Mouse (Mus musculus): Measurements from ENCODE around the gene Nrros. TPM values are rescaled to one million over a fixed set of nuclear protein-coding genes. Genes with fewer than 3 reads are reported as not detected.
A peak's percentile ranks its signal among the peaks of the same experiment; 100 is the strongest.

Nrros gene
- total and polyA plus RNA-seq, 2 experiments = 4.1 to 5.9 TPM

DNA sequence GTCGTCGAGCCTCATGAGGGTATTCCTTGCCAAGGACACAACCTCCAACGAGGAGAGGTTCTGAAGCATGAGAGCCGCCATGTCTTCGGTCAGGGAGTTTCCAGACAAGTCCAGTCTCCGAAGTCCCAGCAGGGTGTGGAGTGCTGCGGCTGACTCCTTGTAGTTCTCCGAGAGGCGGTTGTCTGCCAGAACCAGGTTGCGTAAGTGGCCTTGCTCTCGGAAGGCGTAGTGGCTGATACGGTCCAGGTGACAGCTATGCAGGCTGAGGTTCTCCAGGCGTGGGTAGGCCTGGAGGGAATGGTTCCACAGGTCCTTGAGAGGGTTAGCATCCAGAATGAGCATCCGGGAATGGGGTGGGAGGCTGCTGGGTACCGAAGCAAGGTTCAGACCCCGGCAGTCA lies 20.8 kb downstream of the Nrros start:
- no peaks in the 10 kb centered on the region for H3K27me3 ChIP-seq (ENCODE audit: control insufficient read depth, insufficient read depth, low read length)
- no peak for DNase-seq (ENCODE audit: extremely low read depth, low read depth, low spot score)
- 93% methylated on average over 17 of the region's 17 CpGs for WGBS
- H3K27ac ChIP-seq (replicated peaks; ENCODE audit: insufficient read depth, low read depth, low read length) = no peak overlapping the region
- H3K4me3 ChIP-seq (ENCODE audit: insufficient read depth, low read depth, low read length) = no peak overlapping the region
- peaks cover 2% of the 10 kb centered on the region; the same call in 1 of the 2 replicates for H3K36me3 ChIP-seq (ENCODE audit: control insufficient read depth, insufficient read depth, low read length)
- no peaks in the 10 kb centered on the region for H3K79me2 ChIP-seq (ENCODE audit: control insufficient read depth, insufficient read depth, low read length)
- H3K9ac ChIP-seq (ENCODE audit: low read depth, low read length) = no peak overlapping the region
- TF ChIP-seq POLR2A (IDR thresholded peaks at IDR 0.05; ENCODE audit: extremely low read depth, insufficient read depth, low read length) (no peak), CTCF (IDR thresholded peaks at IDR 0.05; ENCODE audit: low read depth, low read length) (no peak)
- H3K4me1 ChIP-seq (ENCODE audit: control insufficient read depth, insufficient read depth, low read length) = no peaks in the 10 kb centered on the region

DNA sequence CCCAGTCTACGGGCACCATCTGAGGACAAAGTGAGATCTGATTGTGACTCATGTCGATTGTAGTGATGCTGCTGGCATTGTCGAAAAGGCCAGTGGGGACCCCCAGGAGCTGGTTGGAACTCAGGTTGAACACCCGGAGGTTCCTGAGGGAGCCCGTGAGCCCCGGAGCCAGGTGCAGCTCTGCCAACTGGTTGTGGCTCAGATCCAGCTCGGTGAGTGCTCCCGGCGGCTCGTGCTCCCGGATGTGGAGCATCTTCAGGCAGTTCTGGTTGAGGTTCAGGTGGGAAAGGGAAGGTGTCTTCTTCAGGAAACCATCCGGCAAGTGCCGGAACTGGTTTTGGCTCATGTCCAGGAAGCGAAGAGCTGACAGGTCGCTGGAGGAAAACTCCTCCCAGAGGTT lies 21.6 kb downstream of the Nrros start:
- peaks cover 2% of the 10 kb centered on the region; the same call in 1 of the 2 replicates for H3K36me3 ChIP-seq (ENCODE audit: control insufficient read depth, insufficient read depth, low read length)
- TF ChIP-seq CTCF (IDR thresholded peaks at IDR 0.05; ENCODE audit: low read depth, low read length) = no peak
- TF ChIP-seq POLR2A (IDR thresholded peaks at IDR 0.05; ENCODE audit: extremely low read depth, insufficient read depth, low read length) = no peak
- no peak overlapping the region for H3K9ac ChIP-seq (ENCODE audit: low read depth, low read length)
- WGBS = 95% methylated on average over 15 of the region's 15 CpGs
- no peak for DNase-seq (ENCODE audit: extremely low read depth, low read depth, low spot score)
- no peak overlapping the region for H3K4me3 ChIP-seq (ENCODE audit: insufficient read depth, low read depth, low read length)
- no peaks in the 10 kb centered on the region for H3K4me1 ChIP-seq (ENCODE audit: control insufficient read depth, insufficient read depth, low read length)
- no peak overlapping the region for H3K27ac ChIP-seq (replicated peaks; ENCODE audit: insufficient read depth, low read depth, low read length)
- no peaks in the 10 kb centered on the region for H3K27me3 ChIP-seq (ENCODE audit: control insufficient read depth, insufficient read depth, low read length)
- no peaks in the 10 kb centered on the region for H3K79me2 ChIP-seq (ENCODE audit: control insufficient read depth, insufficient read depth, low read length)

DNA sequence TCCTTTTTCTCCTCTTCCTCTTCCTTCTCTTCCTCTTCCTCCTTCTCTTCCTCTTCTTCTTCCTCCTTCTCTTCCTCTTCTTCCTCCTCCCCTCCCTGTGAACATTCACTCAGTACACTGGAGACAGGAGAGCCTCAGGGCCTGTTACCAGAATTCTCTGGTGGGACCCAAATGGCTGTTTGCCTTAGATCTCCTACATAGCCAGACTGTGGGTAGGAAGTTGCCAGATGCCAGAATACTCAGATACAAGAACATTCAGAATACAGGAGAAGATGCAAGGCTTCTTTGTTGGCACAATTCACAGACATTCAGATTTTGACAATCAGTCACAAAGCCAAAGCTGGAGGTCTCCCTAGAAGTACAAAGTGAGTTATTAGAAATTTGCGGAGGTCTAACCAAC lies 26.4 kb downstream of the Nrros start:
- no peak overlapping the region for H3K4me3 ChIP-seq (ENCODE audit: insufficient read depth, low read depth, low read length)
- 97% methylated on average over 1 of the region's 1 CpGs for WGBS

DNA sequence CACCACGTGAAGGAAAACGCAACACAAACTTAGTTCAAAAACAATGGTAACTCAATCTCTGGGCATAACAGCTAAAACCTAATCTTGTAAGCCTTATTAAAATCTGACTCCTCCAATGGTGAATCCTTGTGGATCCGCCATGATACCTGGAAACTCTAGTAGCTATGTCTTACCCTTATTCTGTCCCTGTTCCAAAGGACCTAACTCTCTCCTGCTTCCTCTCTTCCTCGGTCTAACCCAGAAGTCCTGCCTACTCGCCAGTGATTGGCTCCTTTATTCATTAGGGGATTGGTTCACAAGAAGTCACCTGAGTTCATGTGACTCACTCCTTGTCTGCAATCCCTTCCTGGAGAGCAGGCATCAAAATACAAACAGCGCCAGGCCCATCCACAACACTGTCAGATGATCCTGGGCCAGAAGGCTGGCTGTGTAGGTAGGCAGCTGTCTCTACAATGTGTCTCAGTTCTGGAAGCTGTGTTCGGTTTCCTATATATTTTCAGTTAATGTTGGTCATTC lies 29.5 kb downstream of the Nrros start:
- no peaks in the 10 kb centered on the region; the same call in 1 of the 2 replicates for H3K4me1 ChIP-seq (ENCODE audit: control insufficient read depth, insufficient read depth, low read length)
- no peaks in the 10 kb centered on the region for H3K79me2 ChIP-seq (ENCODE audit: control insufficient read depth, insufficient read depth, low read length)
- H3K27me3 ChIP-seq (ENCODE audit: control insufficient read depth, insufficient read depth, low read length) = no peaks in the 10 kb centered on the region
- H3K9ac ChIP-seq (ENCODE audit: low read depth, low read length) = no peak overlapping the region
- no peak for DNase-seq (ENCODE audit: extremely low read depth, low read depth, low spot score)
- no peak for TF ChIP-seq POLR2A (IDR thresholded peaks at IDR 0.05; ENCODE audit: extremely low read depth, insufficient read depth, low read length)
- no peak for TF ChIP-seq CTCF (IDR thresholded peaks at IDR 0.05; ENCODE audit: low read depth, low read length)
- H3K27ac ChIP-seq (replicated peaks; ENCODE audit: insufficient read depth, low read depth, low read length) = no peak overlapping the region
- H3K36me3 ChIP-seq (ENCODE audit: control insufficient read depth, insufficient read depth, low read length) = no peaks in the 10 kb centered on the region
- H3K4me3 ChIP-seq (ENCODE audit: insufficient read depth, low read depth, low read length) = no peak overlapping the region
- WGBS = 88% methylated on average over 7 of the region's 7 CpGs

More for the DNA sequence above, 26.4 kb downstream of the Nrros start:
- Histone ChIP-seq H3K36me3 (ENCODE audit: control insufficient read depth, insufficient read depth, low read length) (peaks cover 2% of the 10 kb centered on the region; the same call in 1 of the 2 replicates), H3K4me1 (ENCODE audit: control insufficient read depth, insufficient read depth, low read length) (no peaks in the 10 kb centered on the region), H3K9ac (ENCODE audit: low read depth, low read length) (no peak overlapping the region), H3K27ac (replicated peaks; ENCODE audit: insufficient read depth, low read depth, low read length) (no peak overlapping the region), H3K79me2 (ENCODE audit: control insufficient read depth, insufficient read depth, low read length) (no peaks in the 10 kb centered on the region), H3K27me3 (ENCODE audit: control insufficient read depth, insufficient read depth, low read length) (no peaks in the 10 kb centered on the region)
- TF ChIP-seq POLR2A (IDR thresholded peaks at IDR 0.05; ENCODE audit: extremely low read depth, insufficient read depth, low read length) (no peak), CTCF (IDR thresholded peaks at IDR 0.05; ENCODE audit: low read depth, low read length) (no peak)
- DNase-seq (ENCODE audit: extremely low read depth, low read depth, low spot score) = no peak

DNA sequence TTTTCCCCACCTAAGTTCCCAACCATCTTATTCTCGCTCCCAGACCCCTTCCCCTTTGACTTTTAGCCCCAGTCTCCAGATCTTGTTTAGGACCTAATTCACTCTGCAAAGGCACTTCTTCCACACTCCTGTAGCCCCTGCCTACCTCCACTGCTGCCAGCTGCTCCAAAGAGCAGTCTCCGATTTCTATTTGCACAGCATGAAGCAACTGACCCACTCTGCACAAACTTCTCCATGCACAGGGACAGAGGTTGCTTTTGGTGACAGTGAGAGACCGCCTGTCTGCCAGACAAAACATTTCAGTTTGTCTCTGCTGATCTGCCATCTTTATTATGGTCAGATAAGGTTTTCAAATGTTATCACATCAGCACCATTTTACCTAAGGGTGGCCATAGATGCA lies 32.2 kb downstream of the Nrros start:
- no peaks in the 10 kb centered on the region for H3K79me2 ChIP-seq (ENCODE audit: control insufficient read depth, insufficient read depth, low read length)
- peak; percentile 66 for DNase-seq (ENCODE audit: extremely low read depth, low read depth, low spot score)
- H3K27me3 ChIP-seq (ENCODE audit: control insufficient read depth, insufficient read depth, low read length) = no peaks in the 10 kb centered on the region
- H3K4me1 ChIP-seq (ENCODE audit: control insufficient read depth, insufficient read depth, low read length) = no peaks in the 10 kb centered on the region; the same call in 1 of the 2 replicates
- H3K9ac ChIP-seq (ENCODE audit: low read depth, low read length) = no peak overlapping the region
- no peaks in the 10 kb centered on the region for H3K36me3 ChIP-seq (ENCODE audit: control insufficient read depth, insufficient read depth, low read length)
- H3K27ac ChIP-seq (replicated peaks; ENCODE audit: insufficient read depth, low read depth, low read length) = no peak overlapping the region
- 36% methylated on average over 3 of the region's 3 CpGs for WGBS
- no peak overlapping the region for H3K4me3 ChIP-seq (ENCODE audit: insufficient read depth, low read depth, low read length)
- TF ChIP-seq POLR2A (IDR thresholded peaks at IDR 0.05; ENCODE audit: extremely low read depth, insufficient read depth, low read length) (no peak), CTCF (IDR thresholded peaks at IDR 0.05; ENCODE audit: low read depth, low read length) (no peak)

DNA sequence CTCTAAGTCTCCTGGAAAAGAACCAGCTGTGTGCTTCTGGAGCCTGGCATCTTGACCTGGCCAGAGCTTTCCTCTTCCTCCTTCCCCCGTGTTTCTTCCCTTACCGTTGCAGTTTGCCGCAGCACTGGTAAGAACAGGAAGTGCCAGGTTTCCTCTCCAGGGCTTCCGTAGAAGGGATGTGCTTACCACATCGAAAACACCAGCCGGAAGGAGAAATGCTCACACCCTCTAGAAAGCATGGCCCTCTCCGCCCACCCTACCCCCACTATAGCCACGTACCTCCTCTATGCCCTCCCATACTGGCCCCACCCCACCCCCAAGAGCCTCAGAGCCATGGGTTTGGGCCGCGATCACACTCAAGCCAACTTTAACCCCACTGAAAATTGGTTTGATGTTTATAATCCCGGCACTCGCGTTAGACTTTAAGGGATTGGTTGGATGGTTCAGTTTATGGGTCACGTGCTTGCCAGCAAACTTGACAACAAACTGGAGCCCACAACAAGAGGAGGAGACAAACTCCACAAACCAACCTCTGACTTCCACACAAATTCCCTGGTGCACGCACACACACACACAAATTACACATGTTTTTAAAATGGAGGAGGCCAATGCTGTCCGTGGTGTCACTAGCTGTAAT lies 35.1 kb downstream of the Nrros start:
- TF ChIP-seq CTCF (IDR thresholded peaks at IDR 0.05; ENCODE audit: low read depth, low read length) = no peak
- no peak for TF ChIP-seq POLR2A (IDR thresholded peaks at IDR 0.05; ENCODE audit: extremely low read depth, insufficient read depth, low read length)
- Histone ChIP-seq H3K9ac (ENCODE audit: low read depth, low read length) (peak overlapping the region; percentile 15; the same call in 1 of the 2 replicates), H3K79me2 (ENCODE audit: control insufficient read depth, insufficient read depth, low read length) (no peaks in the 10 kb centered on the region), H3K4me3 (ENCODE audit: insufficient read depth, low read depth, low read length) (peak overlapping the region; percentile 36), H3K27ac (replicated peaks; ENCODE audit: insufficient read depth, low read depth, low read length) (peak overlapping the region; percentile 35), H3K36me3 (ENCODE audit: control insufficient read depth, insufficient read depth, low read length) (no peaks in the 10 kb centered on the region), H3K27me3 (ENCODE audit: control insufficient read depth, insufficient read depth, low read length) (no peaks in the 10 kb centered on the region), H3K4me1 (ENCODE audit: control insufficient read depth, insufficient read depth, low read length) (peaks cover 2% of the 10 kb centered on the region; the same call in 1 of the 2 replicates)
- peak; percentile 46 for DNase-seq (ENCODE audit: extremely low read depth, low read depth, low spot score)
- 68% methylated on average over 16 of the region's 16 CpGs for WGBS
